Mouse (Mus musculus) urinary bladder, postnatal 10 days (tissue): ENCODE results near the gene Cldn34c4.

Experiments
- DNase-seq: peaks from one replicate; pipeline ENCODE4 v3.0.0; 2022; ENCODE audit warnings: low spot score

Gene Cldn34c4

GRCm38 (mm10) chrX:127736454-127736853 lies at the start of gene Cldn34c4:
Gene Cldn34c4, minus strand, starts transcription at chrX:127736554.
- no peak for DNase-seq

DNA sequence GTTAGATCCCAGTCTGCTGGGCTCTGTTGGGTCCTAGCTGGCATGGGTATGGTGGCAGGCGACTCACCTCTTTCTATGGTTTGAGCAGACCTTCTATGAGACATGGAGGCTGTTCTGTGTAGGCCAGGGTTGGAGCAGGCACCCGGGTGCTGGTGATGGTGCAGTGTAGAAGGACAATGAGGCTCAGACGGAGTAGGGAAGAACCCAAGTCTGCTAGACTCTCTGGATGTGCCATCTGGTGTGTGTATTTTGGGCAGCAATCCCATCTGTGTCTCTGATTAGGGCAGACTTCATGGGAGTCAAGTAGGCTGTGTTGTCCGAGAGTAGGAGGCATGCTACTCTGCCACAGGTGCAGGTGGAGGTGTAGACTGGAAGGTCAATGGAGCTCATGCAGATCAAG lies 10.7 kb upstream of the Cldn34c4 start:
- DNase-seq = no peak
